Comparison of ENCODE assay signal across 20 mouse cellular contexts in the genomic region with DNA sequence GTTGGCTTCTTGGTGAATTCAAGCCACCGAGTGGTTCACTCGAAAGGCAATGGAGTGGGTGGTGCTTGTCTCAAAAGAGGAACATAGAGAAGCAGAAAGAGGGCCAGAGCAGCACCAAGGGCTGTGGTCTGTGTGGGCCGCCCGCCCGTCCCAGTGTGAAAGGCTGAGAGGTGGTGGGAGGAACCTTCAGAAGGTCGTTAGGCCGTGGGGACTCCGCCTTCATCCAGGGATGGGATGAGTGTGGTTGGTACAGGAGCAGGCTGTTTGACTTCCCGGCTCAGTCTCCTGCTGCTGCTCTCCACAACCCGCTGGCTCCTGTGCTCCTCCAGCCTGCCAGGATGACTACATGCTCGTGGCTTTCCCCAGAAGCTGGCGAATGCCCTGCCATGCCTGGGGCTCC. TPM values are rescaled to one million over a fixed set of nuclear protein-coding genes. Genes with fewer than 3 reads are reported as not detected.
DNase-seq lines count a peak whose midpoint lies in the region; ATAC-seq and TF ChIP-seq lines count a peak whose summit lies in the region.
"Had no signal": no experiment of that assay in that cellular context is flagged by ENCODE, and none has a peak within 500 bp of the region (broad histone marks: within the 10 kb centered on the region; RNA-seq: fewer than 3 reads in every experiment).

No protein-coding gene starts in this region.

- TF ChIP-seq POLR2A in thymus, adult 2 months (IDR thresholded peaks at IDR 0.05; ENCODE audit: control insufficient read depth, extremely low read depth, insufficient read depth, low read length, poor library complexity): no peak

- no peaks in the 10 kb centered on the region for H3K27me3 ChIP-seq in Patski
- no peaks in the 10 kb centered on the region for H3K27me3 ChIP-seq in liver, embryonic 14.5 days (ENCODE audit: control insufficient read depth, insufficient read depth, low read length)
- no peaks in the 10 kb centered on the region for H3K27me3 ChIP-seq in thymus, adult 2 months (ENCODE audit: control insufficient read depth, insufficient read depth, low read length)
- H3K27me3 ChIP-seq: embryonic facial prominence, embryonic 12.5 days; forebrain, embryonic 13.5 days; neural tube, embryonic 12.5 days; stomach, embryonic 15.5 days had no signal

- no peak overlapping the region for H3K4me3 ChIP-seq in liver, embryonic 14.5 days (ENCODE audit: insufficient read depth in 1 of 2, low read depth in 2 of 2, low read length in 2 of 2)
- H3K4me3 ChIP-seq in thymus, adult 2 months (ENCODE audit: control insufficient read depth, insufficient read depth, low read length): no peak overlapping the region
- H3K4me3 ChIP-seq: embryonic facial prominence, embryonic 12.5 days; forebrain, embryonic 13.5 days; midbrain, embryonic 10.5 days; neural tube, embryonic 12.5 days; stomach, embryonic 15.5 days had no signal

- no peak overlapping the region for H3K9ac ChIP-seq in liver, embryonic 14.5 days (replicated peaks)
- H3K9ac ChIP-seq: embryonic facial prominence, embryonic 12.5 days; forebrain, embryonic 13.5 days; neural tube, embryonic 12.5 days; stomach, embryonic 15.5 days had no signal

- no peak for TF ChIP-seq CTCF in Patski (IDR thresholded peaks at IDR 0.05)
- no peak for TF ChIP-seq CTCF in liver, embryonic 14.5 days (IDR thresholded peaks at IDR 0.05; ENCODE audit: low read depth)
- no peak for TF ChIP-seq CTCF in thymus, adult 2 months (IDR thresholded peaks at IDR 0.05; ENCODE audit: borderline replicate concordance, control insufficient read depth, extremely low read depth, insufficient read depth, low read length, poor library complexity)

- no peaks in the 10 kb centered on the region for H3K9me3 ChIP-seq in liver, embryonic 14.5 days (ENCODE audit: control insufficient read depth, low read length)
- H3K9me3 ChIP-seq: embryonic facial prominence, embryonic 12.5 days; forebrain, embryonic 13.5 days; midbrain, embryonic 10.5 days; neural tube, embryonic 12.5 days; stomach, embryonic 15.5 days had no signal

- peaks cover 29% of the 10 kb centered on the region for H3K36me3 ChIP-seq in liver, embryonic 14.5 days (replicated peaks; ENCODE audit: control insufficient read depth, insufficient read depth, low read depth)
- peaks cover 16% of the 10 kb centered on the region; the same call in 1 of the 2 replicates for H3K36me3 ChIP-seq in thymus, adult 2 months (ENCODE audit: control insufficient read depth, insufficient read depth, low read length)

- H3K27ac ChIP-seq in liver, embryonic 14.5 days: no peak overlapping the region
- no peak overlapping the region for H3K27ac ChIP-seq in thymus, adult 2 months (ENCODE audit: control insufficient read depth, insufficient read depth, low read length)
- H3K27ac ChIP-seq: embryonic facial prominence, embryonic 12.5 days; forebrain, embryonic 13.5 days; midbrain, embryonic 10.5 days; neural tube, embryonic 12.5 days; stomach, embryonic 15.5 days had no signal

- CTCF ChIA-PET in Patski (lab: Charles Lee): no interaction called here

- 54% methylated on average over 12 of the region's 12 CpGs for WGBS in liver, embryonic 14.5 days (ENCODE audit: insufficient replicate concordance)
- 47% methylated on average over 12 of the region's 12 CpGs for whole genome bisulfite sequencing in thymus, adult 2 months

- H3K4me2 ChIP-seq in liver, embryonic 14.5 days (ENCODE audit: low read depth): no peak overlapping the region
- H3K4me2 ChIP-seq: embryonic facial prominence, embryonic 12.5 days; forebrain, embryonic 13.5 days; neural tube, embryonic 12.5 days; stomach, embryonic 15.5 days had no signal

- POLR2A ChIA-PET in Patski (lab: Charles Lee): no interaction called here

- DNase-seq in layer of hippocampus, adult 9-11 months: peak; percentile 52
- DNase-seq in layer of hippocampus, adult 8-10 months (ENCODE audit: low spot score in 2 of 2): no peak
- no peak for DNase-seq in Patski (ENCODE audit: low read depth, low spot score)
- DNase-seq in liver, embryonic 14.5 days (ENCODE audit: low read depth in 3 of 3, low spot score in 3 of 3): no peak
- DNase-seq in adrenal gland, adult (ENCODE audit: inconsistent age in 2 of 2, low spot score in 1 of 2): no peak
- no peak for DNase-seq in thymus, adult 2 months
- DNase-seq: cerebellum, adult 9-11 months; gastrocnemius, postnatal 14 days had no signal

- peaks cover 0 to 7% of the 10 kb centered on the region in 2 experiments; a peak in 2 of 4 replicates for H3K4me1 ChIP-seq in liver, embryonic 14.5 days (replicated peaks; ENCODE audit: control insufficient read depth in 2 of 2, insufficient read depth in 2 of 2, low read length in 1 of 2)
- no peaks in the 10 kb centered on the region for H3K4me1 ChIP-seq in thymus, adult 2 months (replicated peaks; ENCODE audit: control insufficient read depth, insufficient read depth, low read length)
- H3K4me1 ChIP-seq: embryonic facial prominence, embryonic 12.5 days; forebrain, embryonic 13.5 days; midbrain, embryonic 10.5 days; neural tube, embryonic 12.5 days; stomach, embryonic 15.5 days had no signal

- TF ChIP-seq EP300 in liver, embryonic 14.5 days (IDR thresholded peaks at IDR 0.05; ENCODE audit: low read depth): no peak

- peak; percentile 73 for ATAC-seq in Patski
- 0 out of 2 replicates have a peak, but pooled peaks have one; percentile 10 for ATAC-seq in liver, embryonic 14.5 days (ENCODE audit: insufficient read depth)
- ATAC-seq in megakaryocyte progenitor cell, adult 5-6 weeks (replicated peaks; ENCODE audit: poor library complexity): peak; percentile 82
- ATAC-seq in erythroblast, adult 5-6 weeks (replicated peaks; ENCODE audit: low FRiP score, poor library complexity, severe bottlenecking): no peak
- ATAC-seq: forebrain, embryonic 13.5 days; intestine, postnatal 0 days had no signal

- in situ Hi-C loops in Patski (cut with MboI; ENCODE audit: low pct_unique_long_range_greater_than_20kb): loop anchor here (25.0 kb wide), 1 partner anchor 477 kb away; no protein-coding TSS in a partner anchor

RNA-seq across cellular contexts. Expression of a gene that starts 12.1 kb away (rescaled TPM):
- 1 to 10 TPM in 3 of 4 experiments, not detected in 1; 1.6 to 3.9 (median 3.7) TPM for total RNA-seq in layer of hippocampus, adult 8-10 months (2022)
- 2.9 TPM for polyA plus RNA-seq in Patski (2021)
- polyA plus RNA-seq in liver, embryonic 14.5 days (2012; rRNA removed): 1.6 and 1.8 TPM in 2 replicates
- 1.5 and 2.4 TPM in 2 replicates for polyA plus RNA-seq in liver, embryonic 14.5 days (2014; fragmentation: Nextera tagmentation; extraction: Ambion mirVana)
- total RNA-seq in megakaryocyte progenitor cell, adult 5-6 weeks (2015): 1.0 and 1.9 TPM in 2 replicates
- total RNA-seq in megakaryocyte progenitor cell, adult 5-6 weeks (2017): 1.3 TPM in 1 of 2 replicates, not detected in the other
- total RNA-seq in erythroblast, adult 5-6 weeks (2015; ENCODE audit: low replicate concordance): 2.1 TPM in 1 of 2 replicates, not detected in the other
- 0.70 TPM in 1 of 2 replicates, not detected in the other for total RNA-seq in erythroblast, adult 5-6 weeks (2017; ENCODE audit: low replicate concordance)
- polyA plus RNA-seq in thymus, adult 2 months (2012; rRNA removed): 12.6 and 18.4 TPM in 2 replicates

RNA-seq across cellular contexts. Expression of a gene that starts 22.8 kb away (rescaled TPM):
- 1 to 10 TPM in 2 of 4 experiments, under 1 TPM in 2; 0.29 to 1.5 (median 0.89) TPM for total RNA-seq in layer of hippocampus, adult 8-10 months (2022)
- 7.1 TPM for polyA plus RNA-seq in Patski (2021)
- polyA plus RNA-seq in liver, embryonic 14.5 days (2012; rRNA removed): 5.3 and 11.2 TPM in 2 replicates
- 8.8 and 11.6 TPM in 2 replicates for polyA plus RNA-seq in liver, embryonic 14.5 days (2014; fragmentation: Nextera tagmentation; extraction: Ambion mirVana)
- total RNA-seq in megakaryocyte progenitor cell, adult 5-6 weeks (2015): 9.8 and 9.9 TPM in 2 replicates
- 16.0 and 23.1 TPM in 2 replicates for total RNA-seq in megakaryocyte progenitor cell, adult 5-6 weeks (2017)
- total RNA-seq in erythroblast, adult 5-6 weeks (2015; ENCODE audit: low replicate concordance): 2.1 and 6.7 TPM in 2 replicates
- 3.8 and 7.5 TPM in 2 replicates for total RNA-seq in erythroblast, adult 5-6 weeks (2017; ENCODE audit: low replicate concordance)
- polyA plus RNA-seq in thymus, adult 2 months (2012; rRNA removed): 8.1 and 17.6 TPM in 2 replicates

RNA-seq across cellular contexts. Expression of a gene that starts 22.9 kb away (rescaled TPM):
- 10 to 100 TPM; 33.7 to 56.3 (median 49.8) TPM for total RNA-seq in layer of hippocampus, adult 8-10 months (2022)
- 18.7 TPM for polyA plus RNA-seq in Patski (2021)
- polyA plus RNA-seq in liver, embryonic 14.5 days (2012; rRNA removed): 4.6 and 6.5 TPM in 2 replicates
- 8.5 and 8.7 TPM in 2 replicates for polyA plus RNA-seq in liver, embryonic 14.5 days (2014; fragmentation: Nextera tagmentation; extraction: Ambion mirVana)
- total RNA-seq in megakaryocyte progenitor cell, adult 5-6 weeks (2015): 12.9 and 19.3 TPM in 2 replicates
- total RNA-seq in megakaryocyte progenitor cell, adult 5-6 weeks (2017): 18.0 and 19.5 TPM in 2 replicates
- total RNA-seq in erythroblast, adult 5-6 weeks (2015; ENCODE audit: low replicate concordance): 5.6 and 8.5 TPM in 2 replicates
- total RNA-seq in erythroblast, adult 5-6 weeks (2017; ENCODE audit: low replicate concordance): 1.3 TPM in 1 of 2 replicates, not detected in the other
- 4.6 and 5.2 TPM in 2 replicates for polyA plus RNA-seq in thymus, adult 2 months (2012; rRNA removed)

RNA-seq across cellular contexts. Expression of a gene that starts 49.2 kb away (rescaled TPM):
- total RNA-seq in layer of hippocampus, adult 8-10 months (2022): not detected
- not detected for polyA plus RNA-seq in Patski (2021)
- not detected in 2 replicates for polyA plus RNA-seq in liver, embryonic 14.5 days (2012; rRNA removed)
- polyA plus RNA-seq in liver, embryonic 14.5 days (2014; fragmentation: Nextera tagmentation; extraction: Ambion mirVana): not detected in 2 replicates
- not detected in 2 replicates for total RNA-seq in megakaryocyte progenitor cell, adult 5-6 weeks (2015)
- not detected in 2 replicates for total RNA-seq in megakaryocyte progenitor cell, adult 5-6 weeks (2017)
- not detected in 2 replicates for total RNA-seq in erythroblast, adult 5-6 weeks (2015; ENCODE audit: low replicate concordance)
- not detected in 2 replicates for total RNA-seq in erythroblast, adult 5-6 weeks (2017; ENCODE audit: low replicate concordance)
- not detected in 2 replicates for polyA plus RNA-seq in thymus, adult 2 months (2012; rRNA removed)
- total RNA-seq: gastrocnemius, postnatal 14 days; left cerebral cortex, postnatal 36 days had no signal
- polyA plus RNA-seq: brain, embryonic 14.5 days; embryonic facial prominence, embryonic 12.5 days; forebrain, embryonic 13.5 days; heart, postnatal 0 days; large intestine, adult 2 months; midbrain, embryonic 10.5 days; stomach, embryonic 15.5 days had no signal

RNA-seq across cellular contexts. Expression of a gene that starts 59.6 kb away (rescaled TPM):
- 10 to 100 TPM; 16.8 to 20.0 (median 18.8) TPM for total RNA-seq in layer of hippocampus, adult 8-10 months (2022)
- 20.0 TPM for polyA plus RNA-seq in Patski (2021)
- 4.5 and 6.4 TPM in 2 replicates for polyA plus RNA-seq in liver, embryonic 14.5 days (2012; rRNA removed)
- polyA plus RNA-seq in liver, embryonic 14.5 days (2014; fragmentation: Nextera tagmentation; extraction: Ambion mirVana): 4.5 and 4.9 TPM in 2 replicates
- total RNA-seq in megakaryocyte progenitor cell, adult 5-6 weeks (2015): 29.9 and 30.6 TPM in 2 replicates
- total RNA-seq in megakaryocyte progenitor cell, adult 5-6 weeks (2017): 21.7 and 24.9 TPM in 2 replicates
- total RNA-seq in erythroblast, adult 5-6 weeks (2015; ENCODE audit: low replicate concordance): 9.4 and 13.6 TPM in 2 replicates
- total RNA-seq in erythroblast, adult 5-6 weeks (2017; ENCODE audit: low replicate concordance): 5.3 and 7.8 TPM in 2 replicates
- 56.7 and 58.9 TPM in 2 replicates for polyA plus RNA-seq in thymus, adult 2 months (2012; rRNA removed)
